Mouse (Mus musculus) ES-Bruce4 (cell line): Measurements from ENCODE around the gene Clec2e. TPM values are rescaled to one million over a fixed set of nuclear protein-coding genes. Genes with fewer than 3 reads are reported as not detected.

Experiments
- H3K27ac ChIP-seq: 2 replicates; pipeline ENCODE4 v1.5.1; 2012; ENCODE audit warnings: low read length, inconsistent platforms; ENCODE audit not compliant: insufficient read depth
- H3K27me3 ChIP-seq: 2 replicates; pipeline ENCODE4 v1.6.1; 2012; ENCODE audit warnings: mild to moderate bottlenecking, low read length, inconsistent platforms; ENCODE audit not compliant: control insufficient read depth, poor library complexity, insufficient read depth, severe bottlenecking
- H3K36me3 ChIP-seq: 2 replicates; pipeline ENCODE4 v1.6.1; 2012; ENCODE audit warnings: inconsistent platforms, mild to moderate bottlenecking, low read length, moderate library complexity; ENCODE audit not compliant: control insufficient read depth, poor library complexity, insufficient read depth, severe bottlenecking
- H3K4me1 ChIP-seq: one replicate; pipeline ENCODE4 v1.8.1; 2011; ENCODE audit warnings: low read length; ENCODE audit not compliant: control insufficient read depth, insufficient read depth
- H3K4me3 ChIP-seq: 2 replicates; pipeline ENCODE4 v1.5.1; 2011; ENCODE audit warnings: low read depth, mild to moderate bottlenecking, low read length
- H3K9ac ChIP-seq: 2 replicates; pipeline ENCODE4 v1.6.1; 2012; ENCODE audit warnings: low read depth, mild to moderate bottlenecking, inconsistent platforms; ENCODE audit not compliant: poor library complexity, severe bottlenecking
- H3K9me3 ChIP-seq: replicated peaks from 2 replicates; pipeline ENCODE4 v1.6.1; 2012; ENCODE audit warnings: mild to moderate bottlenecking, low read length, inconsistent platforms; ENCODE audit not compliant: control insufficient read depth, poor library complexity, insufficient read depth, severe bottlenecking
- CTCF ChIP-seq: IDR thresholded peaks from one replicate; pipeline ENCODE4 v1.8.1; 2011; ENCODE audit warnings: low read depth, low read length
- EP300 ChIP-seq: IDR thresholded peaks from 2 replicates; pipeline ENCODE4 v1.6.1; 2011; ENCODE audit warnings: low read depth, low read length; ENCODE audit not compliant: insufficient read depth
- POLR2A ChIP-seq: IDR thresholded peaks from one replicate; pipeline ENCODE4 v1.8.1; 2011; ENCODE audit warnings: low read length; ENCODE audit not compliant: insufficient read depth
- polyA plus RNA-seq: library from polyadenylated mRNA; stranded (reverse); fragments of >200 nt; gene quantifications from 2 replicates; pipeline ENCODE4 v1.2.4, GENCODE M21; 2011; ENCODE audit warnings: low read depth; ENCODE audit not compliant: missing spikeins, insufficient read depth, insufficient read length

Clec2e gene
- polyA plus RNA-seq, 1 experiment, result 0.48 TPM

- no peak for TF ChIP-seq EP300
- TF ChIP-seq POLR2A, result no peak
- no peak for TF ChIP-seq CTCF
- H3K9ac ChIP-seq, result no peak overlapping the region
- H3K27me3 ChIP-seq, result no peaks in the 10 kb centered on the region
- H3K4me3 ChIP-seq, result no peak overlapping the region
- H3K36me3 ChIP-seq, result no peaks in the 10 kb centered on the region
- H3K9me3 ChIP-seq, result peaks cover 29% of the 10 kb centered on the region
- peaks cover 2% of the 10 kb centered on the region for H3K4me1 ChIP-seq
- no peak overlapping the region for H3K27ac ChIP-seq
Observed at GRCm38 (mm10) chr6:129042470-129042869, 58.2 kb downstream of the Clec2e start.

Other genes with a start within 250 kb of the Clec2e start
- not detected in 2 replicates for gene Clec2i, start 213.3 kb downstream of the Clec2e start, polyA plus RNA-seq
- not detected in 2 replicates for gene BC035044, start 209.8 kb downstream of the Clec2e start, polyA plus RNA-seq
- not detected in 2 replicates for gene Clec2g, start 166.5 kb downstream of the Clec2e start, polyA plus RNA-seq
- gene Klrb1f, start 55.0 kb downstream of the Clec2e start, polyA plus RNA-seq, result not detected in 2 replicates
- gene Clec2d, start 79.7 kb upstream of the Clec2e start, polyA plus RNA-seq, result not detected in 2 replicates
- gene Cd69, start 174.5 kb upstream of the Clec2e start, polyA plus RNA-seq, result not detected in 2 replicates
- gene 4922502D21Rik, start 230.9 kb upstream of the Clec2e start, polyA plus RNA-seq, result not detected in 2 replicates
- gene Clec12a, start 241.8 kb upstream of the Clec2e start, polyA plus RNA-seq, result not detected in 2 replicates